Mouse (Mus musculus) heart, postnatal 4 days (tissue): ENCODE measurements around the gene Golgb1. TPM values are rescaled to one million over a fixed set of nuclear protein-coding genes. Genes with fewer than 3 reads are reported as not detected.
A peak's percentile ranks its signal among the peaks of the same experiment; 100 is the strongest.
"Not testable (repeated sequence)": the region's sequence is repeated elsewhere in the genome, so short reads cannot be mapped to it uniquely, and the experiment has no call there.

ENCODE experiments used
- DNase-seq: peaks from one replicate; pipeline ENCODE4 v3.0.0; 2021
- total RNA-seq, 2 experiments: library from RNA; stranded (reverse); gene quantifications; 2 replicates each; pipeline ENCODE4 v1.2.3; 2021

Golgb1 gene
- total RNA-seq = 10 to 100 TPM; 31.8 to 36.7 TPM

DNA sequence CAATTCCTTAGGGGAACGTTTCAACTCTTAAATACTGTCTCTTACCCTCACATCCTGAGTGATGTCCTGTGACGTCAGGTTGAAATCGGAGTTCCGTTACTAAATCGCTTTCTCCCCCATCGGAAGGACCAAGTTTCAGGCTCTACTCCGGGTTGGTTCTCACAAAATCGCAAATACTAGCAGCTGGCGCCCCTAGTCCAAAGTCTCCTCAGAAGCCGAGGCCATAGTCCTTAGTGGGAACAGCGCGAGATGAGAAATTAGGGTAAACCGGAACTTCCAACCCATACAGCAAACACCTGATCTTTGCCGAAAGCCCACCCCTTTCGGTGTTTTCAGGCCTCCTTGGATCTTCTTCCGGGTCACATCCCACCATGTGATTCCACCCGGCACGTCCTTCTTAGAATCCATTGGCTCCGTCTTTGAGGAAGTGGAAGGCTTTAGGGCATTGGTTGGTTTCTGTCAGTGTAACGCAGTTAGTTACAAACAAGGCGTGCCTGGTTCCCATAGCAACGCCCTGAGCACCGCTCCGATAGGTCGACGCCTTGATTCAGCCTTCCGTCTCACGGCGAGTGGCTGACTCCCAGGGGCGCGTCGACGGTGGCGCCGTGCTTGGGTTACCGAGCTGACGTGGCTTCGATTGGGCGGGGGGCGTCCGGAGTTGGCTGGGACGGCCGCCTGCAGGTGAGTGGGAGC, at the start of gene Golgb1, which contains the start of gene Eaf2:
Gene Golgb1, plus strand, starts transcription at position 558 of the 693 bp plus-strand sequence.
Gene Eaf2, minus strand, starts transcription at position 421 of the 693 bp plus-strand sequence.
- peak; percentile 95 for DNase-seq

- no peak for DNase-seq
Measured at GRCm38 (mm10) chr16:36827611-36828053, 47.3 kb upstream of the Golgb1 start.

DNA sequence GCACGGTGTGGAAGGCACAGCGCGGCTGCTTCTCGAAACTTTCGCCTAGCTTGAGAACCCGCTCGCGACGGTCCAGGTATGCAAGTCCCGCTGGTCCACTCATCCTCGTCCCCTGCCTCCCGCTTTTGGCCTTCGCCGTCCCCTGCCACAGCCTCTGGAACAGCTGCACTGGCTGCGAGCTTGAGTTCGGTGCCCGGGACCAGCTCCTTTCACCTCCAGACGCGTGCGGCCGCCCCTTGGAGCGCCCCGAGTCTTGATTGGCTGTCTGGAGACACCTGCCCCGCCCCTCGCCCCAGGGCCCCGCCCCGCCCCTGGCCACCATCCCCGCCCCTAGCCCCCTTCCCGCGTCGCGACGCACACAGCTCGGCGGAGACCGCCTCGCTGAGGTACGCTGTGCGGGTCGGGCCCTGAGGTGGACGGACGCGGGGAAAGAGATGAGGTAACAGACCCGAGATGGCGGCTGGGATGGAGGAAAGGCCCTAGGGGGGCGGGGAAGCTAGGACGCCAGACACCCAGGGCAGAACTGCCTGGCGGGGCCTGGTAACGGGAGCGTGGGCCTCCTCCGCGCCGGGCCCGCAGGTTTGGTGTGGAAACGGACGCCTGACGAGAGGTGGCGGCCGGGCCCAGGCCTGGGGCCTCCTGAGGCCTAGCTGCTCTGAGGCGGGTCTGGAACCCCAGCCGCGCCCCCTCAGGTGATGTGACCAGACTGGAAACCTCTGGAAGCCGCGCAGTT, 46.7 kb upstream of the Golgb1 start, which contains the start of gene Iqcb1:
Gene Iqcb1, plus strand, starts transcription at position 332 of the 733 bp plus-strand sequence.
- DNase-seq = peak; percentile 83

DNA sequence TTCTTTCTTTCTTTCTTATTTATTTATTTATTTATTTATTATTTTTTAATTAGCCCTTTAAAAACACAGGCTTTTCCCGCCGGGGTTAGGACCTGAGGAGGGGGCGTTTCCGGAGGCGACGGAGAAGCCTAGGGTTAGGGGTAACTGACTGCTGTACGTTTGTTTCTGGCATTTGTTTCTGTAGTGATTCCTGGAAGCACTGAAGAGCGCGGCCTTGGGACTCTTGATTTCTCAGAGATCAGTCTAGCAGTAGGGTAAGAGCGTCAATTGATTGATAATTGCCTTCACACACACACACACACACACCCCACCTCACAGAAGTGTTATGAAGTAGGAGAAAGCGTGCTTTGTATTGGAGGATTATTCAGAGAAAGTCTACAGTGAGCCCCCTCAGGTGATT, 46.1 kb upstream of the Golgb1 start:
- DNase-seq = no peak

DNA sequence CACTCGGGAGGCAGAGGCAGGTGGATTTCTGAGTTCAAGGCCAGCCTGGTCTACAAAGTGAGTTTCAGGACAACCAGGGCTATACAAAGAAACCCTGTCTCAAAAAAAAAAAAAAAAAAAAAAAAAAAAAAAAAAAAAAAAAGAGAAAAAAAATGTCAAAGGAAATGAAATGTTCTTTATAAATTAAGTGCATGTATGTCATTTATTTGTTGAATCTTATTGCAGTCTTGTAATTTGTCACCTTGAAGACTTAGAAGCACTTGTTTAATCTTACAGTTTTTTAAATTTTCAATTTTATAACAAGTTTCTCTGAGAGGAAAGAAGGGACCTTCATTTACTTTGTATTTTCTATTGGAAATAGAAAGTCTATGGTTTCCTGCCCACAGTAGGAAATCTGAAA, 28.0 kb upstream of the Golgb1 start:
- not testable (repeated sequence) for DNase-seq

DNA sequence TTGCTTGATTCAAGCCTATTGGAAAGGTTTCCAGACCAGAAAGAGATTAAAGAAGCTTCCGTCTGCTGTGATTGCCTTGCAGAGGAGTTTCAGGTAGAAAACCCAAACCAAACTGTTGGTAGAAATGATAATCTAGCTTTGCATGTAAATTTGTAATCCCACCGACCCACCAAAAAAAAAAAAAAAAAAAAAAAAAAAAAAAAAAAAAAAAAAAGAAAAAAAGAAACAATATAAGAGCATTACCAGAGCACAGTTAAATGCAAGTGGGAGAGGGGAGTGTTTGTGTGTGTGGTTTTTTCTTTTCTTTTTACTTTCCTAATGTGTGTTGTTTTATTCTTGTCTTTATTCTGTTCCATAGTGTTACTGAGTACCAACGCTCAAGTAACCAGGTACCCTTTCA, 23.7 kb upstream of the Golgb1 start:
- no peak for DNase-seq

DNA sequence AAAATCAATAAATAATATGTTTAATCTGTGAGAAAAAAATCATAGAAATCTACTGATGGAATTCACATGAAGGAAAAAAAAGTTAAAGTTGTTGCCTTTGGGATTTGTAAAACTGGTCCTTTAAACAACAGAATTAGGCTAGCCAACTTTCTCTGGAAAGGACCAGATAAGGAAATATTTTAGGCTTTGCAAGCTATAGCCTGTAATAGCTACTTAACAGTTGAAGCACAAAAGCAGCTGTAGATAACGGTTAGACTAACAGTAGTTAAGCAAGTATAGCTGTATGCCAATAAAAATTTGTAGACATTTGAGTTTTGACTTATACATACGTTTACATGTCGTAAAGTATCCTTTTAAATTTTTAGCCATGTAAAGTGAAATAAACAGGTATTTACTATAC, 11.4 kb upstream of the Golgb1 start:
- no peak for DNase-seq

DNA sequence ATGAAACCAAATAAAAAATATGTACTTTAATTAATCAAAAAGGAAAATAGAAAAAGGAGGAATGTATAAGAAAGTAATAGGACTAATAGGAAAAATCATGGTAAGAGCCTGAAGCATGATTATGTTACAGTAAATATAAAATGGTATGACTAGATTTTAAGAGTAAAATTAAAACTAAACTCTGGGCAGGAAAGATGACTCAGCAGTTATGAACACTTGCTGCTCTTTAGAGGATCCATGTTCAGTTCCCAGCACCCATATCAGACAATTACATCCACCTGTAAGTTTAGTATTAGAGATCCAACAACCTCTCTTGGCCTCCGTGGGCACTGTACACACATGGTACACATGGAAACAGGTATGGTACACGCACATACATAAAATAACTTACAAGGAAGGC, 5.5 kb upstream of the Golgb1 start:
- DNase-seq = no peak

DNA sequence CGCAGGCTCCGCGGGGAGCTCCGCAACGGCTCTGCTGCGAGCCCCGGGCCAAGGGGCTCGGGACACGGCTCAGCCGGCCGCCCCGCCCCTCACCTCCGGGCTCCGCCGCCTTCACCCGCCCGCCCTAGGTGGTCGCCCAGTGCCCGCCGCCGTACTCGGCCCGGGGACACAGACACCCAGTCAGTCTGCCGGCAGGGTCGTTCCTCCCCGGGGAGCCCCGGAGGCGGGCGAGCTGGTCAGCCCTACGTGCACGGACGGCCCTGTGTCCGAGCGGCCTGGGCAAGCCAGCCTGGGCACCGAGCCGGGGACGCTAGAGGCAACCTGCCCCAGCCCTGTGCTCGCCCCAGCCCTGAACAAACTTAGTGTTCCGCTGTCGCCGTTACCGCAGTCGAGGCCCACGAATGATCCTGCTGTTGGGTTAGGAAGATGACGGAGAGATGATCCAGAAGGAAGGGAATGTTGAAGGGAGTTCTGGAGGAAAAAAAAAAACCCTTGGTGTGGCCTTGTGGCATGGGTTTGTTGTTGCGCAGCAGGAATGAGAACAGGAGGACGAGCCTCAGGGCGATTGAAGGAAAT, 424 bp downstream of the Golgb1 start:
- no peak for DNase-seq

DNA sequence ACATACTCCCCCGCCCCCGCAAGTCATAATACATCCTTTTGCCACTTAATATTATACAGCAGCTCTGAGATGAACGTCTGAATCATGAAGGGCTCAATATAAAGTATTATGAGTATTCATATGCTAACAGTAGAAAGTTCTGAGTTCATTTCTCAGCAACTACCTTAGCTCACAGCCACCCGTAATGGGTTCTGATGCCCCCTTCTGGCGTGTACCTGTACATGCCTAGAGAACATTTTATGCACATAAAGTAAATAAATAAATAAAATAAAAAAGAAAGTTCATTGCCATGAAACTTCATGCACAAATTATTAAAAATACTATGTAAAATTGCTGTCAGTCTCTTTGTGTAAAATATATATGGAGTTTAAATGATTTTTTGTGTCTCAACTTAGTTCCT, 2.4 kb downstream of the Golgb1 start:
- DNase-seq = no peak

GRCm38 (mm10) chr16:36882737-36883343, 7.9 kb downstream of the Golgb1 start:
- no peak for DNase-seq

- peak; percentile 52 for DNase-seq
Measured at GRCm38 (mm10) chr16:36884881-36885280, 9.9 kb downstream of the Golgb1 start.

DNA sequence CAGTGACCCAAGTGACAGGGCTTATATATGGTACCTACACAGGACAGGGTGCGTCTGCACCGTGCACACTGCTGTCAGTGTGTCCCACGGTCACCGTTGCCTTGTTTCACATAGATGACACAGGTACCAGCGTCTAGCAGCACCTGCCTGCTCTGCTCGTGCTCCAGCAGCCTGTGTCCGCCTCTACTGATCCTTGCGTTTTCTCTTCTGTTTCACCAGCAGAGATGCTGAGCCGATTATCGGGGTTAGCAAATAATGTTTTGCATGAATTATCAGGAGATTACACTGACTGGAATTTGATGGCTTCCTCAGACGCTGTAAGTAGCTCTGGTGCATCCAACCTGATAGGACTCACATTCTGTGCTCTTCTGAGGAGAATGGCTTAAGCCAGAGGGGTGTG, 11.0 kb downstream of the Golgb1 start:
- no peak for DNase-seq

GRCm38 (mm10) chr16:36887546-36887945, 12.6 kb downstream of the Golgb1 start:
- peak; percentile 17 for DNase-seq

- no peak for DNase-seq
Measured at GRCm38 (mm10) chr16:36890559-36890958, 15.6 kb downstream of the Golgb1 start.

DNA sequence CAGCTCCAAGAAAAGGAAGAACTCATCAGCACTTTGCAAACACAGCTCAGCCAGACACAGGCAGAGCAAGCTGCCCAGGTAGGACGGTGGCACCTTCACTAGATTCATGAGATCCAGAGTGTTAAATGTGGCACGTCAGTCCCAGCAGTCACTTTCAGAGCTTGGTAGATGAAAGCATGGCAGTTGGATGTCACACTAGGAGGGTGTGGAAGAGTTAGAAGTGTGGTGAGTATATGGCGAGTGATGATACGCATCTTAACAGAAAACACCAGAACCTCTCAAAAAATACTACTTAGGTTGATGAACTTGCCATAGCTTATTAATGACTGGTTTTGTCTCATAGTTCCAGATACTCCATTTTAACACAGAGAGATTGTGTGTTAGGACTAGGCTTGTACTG, 16.5 kb downstream of the Golgb1 start:
- no peak for DNase-seq

- DNase-seq = no peak
Measured at GRCm38 (mm10) chr16:36893317-36893716, 18.4 kb downstream of the Golgb1 start.

DNA sequence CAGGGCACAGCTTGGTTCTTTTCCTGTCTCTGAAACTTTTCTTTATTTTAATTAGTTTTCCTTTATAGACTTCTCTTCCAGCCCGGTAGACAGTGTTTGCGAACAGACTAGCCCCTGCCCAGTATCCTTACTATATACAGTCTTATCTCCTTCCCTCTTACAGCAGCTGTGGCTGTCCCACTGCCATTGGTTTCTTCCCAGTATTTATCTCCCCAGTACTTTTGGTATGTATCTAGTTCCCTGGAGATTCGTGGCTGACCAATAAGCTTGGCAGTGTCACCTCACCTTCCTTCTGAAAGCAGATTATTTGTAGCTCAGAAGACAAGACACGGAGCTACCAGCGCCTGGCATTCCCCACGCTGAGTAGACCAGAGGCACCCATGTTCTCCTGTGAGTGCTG, 21.8 kb downstream of the Golgb1 start:
- no peak for DNase-seq

GRCm38 (mm10) chr16:36903156-36903555, 28.2 kb downstream of the Golgb1 start:
- DNase-seq = no peak

DNA sequence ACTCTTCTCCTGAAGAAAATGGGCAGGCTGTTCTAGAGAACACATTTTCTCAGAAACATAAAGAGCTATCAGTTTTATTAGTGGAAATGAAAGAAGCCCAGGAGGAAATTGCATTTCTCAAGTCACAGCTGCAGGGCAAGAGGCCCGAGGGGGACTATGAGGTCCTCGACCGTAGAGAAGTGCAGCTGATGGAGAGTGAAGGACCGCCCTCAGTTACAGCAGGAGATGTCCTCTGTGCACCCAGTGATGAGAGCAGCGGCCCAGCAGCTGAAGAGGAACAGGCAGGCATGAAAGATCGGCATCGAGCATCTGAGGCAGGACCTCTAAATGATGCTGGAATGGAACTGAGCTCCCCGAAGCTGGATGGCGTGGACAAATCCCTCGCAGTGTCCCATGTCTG, 37.0 kb downstream of the Golgb1 start:
- DNase-seq = no peak

DNA sequence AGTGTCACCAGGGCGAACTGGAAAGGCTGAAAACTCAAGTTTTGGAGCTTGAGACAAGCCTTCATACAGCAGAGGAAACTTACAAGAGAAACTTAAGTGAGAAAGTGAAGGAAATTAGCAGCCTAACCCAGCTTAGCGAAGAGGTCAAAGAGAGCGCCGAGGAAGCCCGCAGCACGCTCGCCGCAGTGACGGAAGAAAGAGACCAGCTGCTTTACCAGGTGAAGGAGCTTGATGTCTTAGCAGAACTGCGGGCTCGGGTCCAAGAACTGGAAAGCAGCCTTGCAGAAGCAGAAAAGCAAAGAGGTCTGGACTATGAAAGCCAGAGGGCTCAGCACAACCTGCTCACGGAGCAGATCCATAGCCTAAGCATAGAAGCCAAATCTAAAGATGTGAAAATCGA, 37.4 kb downstream of the Golgb1 start:
- DNase-seq = no peak

- no peak for DNase-seq
Measured at GRCm38 (mm10) chr16:36914195-36914594, 39.3 kb downstream of the Golgb1 start.

- DNase-seq = no peak
Measured at GRCm38 (mm10) chr16:36918505-36918904, 43.6 kb downstream of the Golgb1 start.
